Mouse (Mus musculus) CD4-positive helper T cell, adult 2 months (primary cell): Measurements from ENCODE around the gene Cpeb2.
A peak's percentile ranks its signal among the peaks of the same experiment; 100 is the strongest.

Experiments used
- DNase-seq: peaks from one replicate; pipeline ENCODE4 v3.0.0-alpha.2; 2012; ENCODE audit warnings: low read depth, missing footprints, low spot score

Cpeb2 gene

DNA sequence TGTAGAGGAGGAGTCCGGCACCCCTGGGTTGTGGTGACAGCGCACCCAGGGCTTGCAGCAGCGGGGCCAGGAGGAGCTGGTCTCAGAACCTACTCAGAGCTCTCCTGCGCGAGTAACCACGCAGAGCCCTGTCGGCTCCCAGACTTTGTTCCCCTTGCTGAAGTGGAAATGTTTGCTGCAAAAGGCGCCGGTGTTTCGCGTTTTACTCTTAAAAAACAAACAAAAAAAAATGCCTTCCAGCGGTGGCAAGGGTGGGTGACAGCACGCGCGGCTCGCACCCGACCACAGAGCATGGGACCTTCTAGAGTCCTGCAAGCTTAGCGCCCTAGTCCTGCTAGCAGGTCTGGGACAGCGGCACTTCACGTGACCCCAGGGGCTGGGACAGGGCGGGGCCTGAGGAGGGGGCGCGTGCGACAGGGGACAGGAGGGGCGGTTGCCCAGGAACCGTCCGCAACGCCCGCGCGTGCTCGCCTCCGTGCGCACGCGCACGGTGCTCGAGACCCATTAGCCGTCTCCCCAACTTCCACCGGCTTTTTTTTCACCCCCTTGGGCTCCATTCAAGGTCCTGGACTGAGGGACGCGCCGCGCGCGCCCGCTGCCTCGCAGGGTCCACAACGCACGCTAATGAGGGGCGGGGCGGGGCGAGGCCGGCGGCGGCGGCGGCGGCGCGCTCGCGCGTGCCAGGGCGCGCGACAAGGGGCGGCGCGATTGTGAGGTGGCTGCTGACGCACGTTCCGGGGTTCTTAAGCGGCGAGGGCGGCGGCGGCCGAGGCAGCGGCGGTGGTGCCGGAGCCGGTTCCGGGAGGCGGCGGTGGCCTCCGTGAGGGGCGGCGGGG, at the start of gene Cpeb2:
Cpeb2 (plus strand) TSS at position 691 of the 836 bp plus-strand sequence.
- peak; percentile 91 for DNase-seq

DNA sequence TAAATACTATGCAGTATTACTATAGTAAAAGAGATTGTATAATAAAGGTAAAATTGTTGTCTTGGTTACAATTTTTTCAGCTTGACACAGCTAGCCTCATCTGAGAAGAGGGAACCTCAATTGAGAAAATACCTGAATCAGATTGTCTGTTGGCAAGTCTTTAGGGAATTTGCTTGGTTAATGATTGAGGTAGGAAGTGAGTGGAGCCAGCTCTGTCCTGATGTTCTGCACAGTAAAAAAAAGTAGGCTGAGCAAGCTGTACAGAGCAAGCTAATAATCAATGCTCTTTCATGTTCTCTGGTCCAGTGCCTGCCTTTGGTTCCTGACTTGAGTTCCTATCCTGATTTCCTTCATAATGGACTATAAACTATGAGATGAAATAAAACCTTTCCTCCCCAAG, 49.4 kb upstream of the Cpeb2 start:
- DNase-seq = no peak

DNA sequence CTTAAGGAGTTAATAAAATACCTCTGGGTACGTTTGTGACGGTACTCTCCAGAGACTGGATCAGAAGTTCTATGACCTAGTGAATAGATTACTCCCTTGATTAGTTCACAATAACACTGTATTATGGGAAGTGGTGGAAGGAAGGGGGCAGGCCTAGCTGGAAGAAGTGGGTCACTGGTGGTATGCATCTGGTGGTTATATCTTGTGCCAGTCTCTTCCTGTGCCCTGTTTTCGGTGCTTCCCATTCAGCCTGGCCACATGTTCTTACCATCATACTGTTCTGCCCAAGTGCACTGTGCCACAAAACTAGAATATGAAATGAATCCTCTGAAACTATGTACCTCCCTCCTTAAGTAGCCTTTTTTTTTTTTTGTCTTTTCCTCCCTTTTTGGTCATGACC, 48.1 kb upstream of the Cpeb2 start:
- DNase-seq = no peak

DNA sequence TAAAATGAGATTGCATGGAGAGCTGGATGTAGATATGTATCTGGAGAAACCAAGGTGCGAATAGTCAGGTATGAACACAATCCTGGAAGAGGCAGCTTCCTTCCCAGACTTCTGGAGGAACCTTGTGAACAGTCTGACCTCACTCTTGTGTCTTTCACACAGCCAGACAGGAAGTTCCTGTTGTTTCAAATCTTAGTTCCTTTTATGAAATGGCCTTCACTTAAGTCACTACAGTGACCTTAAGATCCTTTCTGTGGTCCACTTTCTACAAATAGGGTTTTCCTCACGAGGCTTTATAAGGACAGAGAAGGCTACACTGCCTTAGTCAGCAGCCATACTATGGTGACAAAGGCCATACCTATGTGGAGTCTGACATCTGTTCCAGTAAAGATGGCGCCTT, 47.5 kb upstream of the Cpeb2 start:
- DNase-seq = no peak

DNA sequence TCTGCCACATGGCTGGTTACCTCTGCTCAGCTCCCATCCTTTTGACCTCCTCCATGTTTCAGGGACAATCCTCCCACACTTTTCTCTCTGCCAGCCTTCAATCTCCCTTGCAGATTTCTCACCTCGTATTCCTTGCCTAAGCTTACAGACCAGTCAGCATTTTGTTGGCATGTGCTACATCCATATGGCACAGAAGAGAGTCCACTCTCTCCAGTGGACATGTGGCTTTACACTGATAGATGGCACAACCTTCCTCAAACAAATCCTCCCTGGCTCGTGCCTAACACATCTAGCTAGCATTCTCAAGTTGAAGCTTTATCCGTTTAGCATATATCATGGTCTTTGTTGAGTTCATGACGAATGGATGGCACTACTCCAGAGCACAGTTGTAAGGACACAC, 32.3 kb upstream of the Cpeb2 start:
- DNase-seq = no peak

DNA sequence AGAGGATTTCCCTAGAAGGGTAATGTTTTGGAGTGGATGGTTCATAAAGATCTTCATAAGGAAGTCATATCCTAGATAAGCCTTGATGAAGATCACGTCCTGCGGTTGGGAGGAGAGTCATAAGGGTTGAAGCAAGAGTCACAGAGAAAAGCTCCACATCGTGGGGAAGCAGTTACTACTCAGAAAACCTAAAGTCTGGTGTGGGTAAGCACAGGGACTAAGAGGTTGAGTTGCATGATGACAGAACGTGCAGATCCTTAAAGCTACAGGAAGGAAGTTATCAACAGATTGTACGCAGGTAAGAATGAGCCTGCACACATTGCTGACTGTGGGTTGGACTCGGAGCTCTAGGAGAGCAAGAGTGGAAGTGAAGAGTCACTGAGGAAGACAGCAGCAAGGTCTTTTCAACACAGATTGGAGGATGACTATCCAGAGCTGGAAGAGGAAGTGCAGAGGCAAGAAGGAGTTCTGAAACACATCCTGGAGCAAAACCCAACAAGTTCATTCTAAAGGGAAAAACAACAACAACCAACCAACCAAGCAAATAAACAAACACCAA, 26.4 kb upstream of the Cpeb2 start:
- DNase-seq = no peak

DNA sequence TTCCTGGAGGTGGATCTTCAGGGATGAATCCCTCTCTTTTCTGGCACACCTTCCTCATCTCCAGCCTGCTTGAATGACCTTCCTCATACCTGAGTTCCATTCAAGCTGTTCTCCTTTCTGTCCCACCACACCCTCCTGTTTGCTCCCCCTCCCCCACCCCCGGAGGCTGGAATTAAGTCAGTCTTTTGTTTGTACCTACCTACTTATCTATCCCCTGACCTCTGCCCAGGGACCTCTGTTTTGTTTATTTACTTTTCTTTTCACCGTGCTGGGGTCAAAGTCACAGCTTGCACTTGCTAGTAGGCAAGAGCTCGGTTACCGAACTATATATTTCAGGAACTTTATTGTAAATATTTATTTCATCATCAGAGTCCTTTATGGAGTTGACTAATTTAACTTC, 15.5 kb upstream of the Cpeb2 start:
- no peak for DNase-seq

DNA sequence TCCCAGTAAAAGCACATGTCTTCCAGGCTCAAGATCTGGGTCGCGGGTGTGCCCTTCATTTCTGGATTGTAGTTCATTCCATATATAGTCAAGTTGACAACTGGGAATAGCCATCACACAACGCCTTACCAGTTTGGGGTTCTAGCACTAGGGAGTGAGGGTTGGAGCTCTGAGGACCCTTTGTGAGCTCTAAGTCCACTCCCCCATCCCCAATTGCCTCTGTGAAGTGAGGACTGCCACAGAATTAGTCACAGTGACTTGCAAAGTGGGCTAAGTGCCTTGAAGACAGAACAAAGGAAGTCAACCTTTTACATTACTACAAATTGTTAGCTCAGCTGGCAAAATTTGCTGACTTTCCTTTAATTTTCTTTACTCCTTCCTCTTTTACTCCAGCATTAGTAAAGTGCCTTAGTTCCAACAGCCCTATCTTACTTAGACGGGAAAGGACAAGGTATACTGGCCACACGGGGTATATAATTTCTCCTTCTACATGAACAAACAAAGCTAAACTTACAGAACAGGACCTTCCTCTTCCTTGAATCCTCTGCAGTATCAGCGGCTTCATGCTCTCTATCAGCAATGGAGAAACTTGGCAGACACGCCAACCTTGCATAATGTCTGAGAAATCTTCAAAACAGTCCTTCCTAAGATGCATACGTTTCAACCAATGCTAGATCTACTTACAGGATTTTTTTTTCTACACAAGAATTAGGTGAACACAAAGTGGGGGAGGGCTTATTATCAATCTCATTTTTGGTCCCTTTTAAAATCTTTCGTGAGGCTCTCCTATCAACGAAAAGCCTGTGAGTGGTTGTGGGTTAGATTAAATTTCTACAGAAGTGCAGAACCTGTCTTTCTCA, 14.8 kb upstream of the Cpeb2 start:
- DNase-seq = no peak

DNA sequence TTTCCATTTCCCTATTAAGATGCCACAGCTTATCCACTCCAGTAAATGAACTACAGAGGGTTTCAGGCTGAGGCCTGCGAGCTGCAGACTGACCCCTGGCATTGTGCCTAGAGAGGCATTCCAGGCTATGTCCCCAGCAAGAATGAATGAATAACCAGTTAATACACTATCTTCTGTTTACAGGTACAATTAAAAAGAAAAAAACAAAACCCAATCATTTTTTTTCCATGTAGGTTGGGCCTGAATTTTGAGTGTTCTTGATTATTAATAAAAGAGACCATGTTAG, 14.2 kb upstream of the Cpeb2 start:
- no peak for DNase-seq

DNA sequence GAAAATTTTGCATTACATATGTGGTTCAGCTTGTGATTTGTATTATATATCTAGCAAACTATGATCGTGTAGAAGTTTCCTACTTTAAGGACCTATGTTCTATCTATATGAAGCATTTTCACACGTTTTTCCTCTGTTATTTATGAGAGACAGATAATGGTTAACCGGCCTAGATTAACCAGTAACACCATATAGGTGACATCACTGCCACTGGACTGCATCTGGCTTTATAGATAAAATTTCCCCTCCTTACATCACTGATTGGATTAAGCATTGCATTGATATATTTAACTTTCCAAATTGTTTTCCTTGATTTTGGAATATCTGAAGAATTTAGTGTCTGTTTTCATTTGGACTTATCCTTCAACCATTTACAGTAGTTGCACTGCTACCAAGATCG, 9.6 kb upstream of the Cpeb2 start:
- no peak for DNase-seq

DNA sequence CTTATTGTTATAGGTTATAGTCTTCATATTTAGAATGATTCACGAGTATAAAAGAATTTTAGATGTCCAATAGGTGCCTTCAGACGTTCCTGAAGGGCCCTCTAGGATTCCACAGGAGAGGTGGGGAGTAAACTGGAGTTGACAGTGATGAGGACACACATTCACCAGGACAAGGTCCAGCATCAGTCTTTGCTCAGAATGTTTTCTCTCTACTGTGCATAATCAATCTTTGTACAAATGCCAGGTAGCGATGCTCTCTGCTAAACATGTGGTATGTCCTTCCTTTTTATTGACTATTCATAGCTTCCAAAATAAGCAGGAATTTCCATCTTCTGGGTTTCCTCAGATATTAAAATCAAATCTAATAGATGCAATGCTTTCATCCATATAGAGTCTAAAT, 8.7 kb upstream of the Cpeb2 start:
- DNase-seq = no peak

DNA sequence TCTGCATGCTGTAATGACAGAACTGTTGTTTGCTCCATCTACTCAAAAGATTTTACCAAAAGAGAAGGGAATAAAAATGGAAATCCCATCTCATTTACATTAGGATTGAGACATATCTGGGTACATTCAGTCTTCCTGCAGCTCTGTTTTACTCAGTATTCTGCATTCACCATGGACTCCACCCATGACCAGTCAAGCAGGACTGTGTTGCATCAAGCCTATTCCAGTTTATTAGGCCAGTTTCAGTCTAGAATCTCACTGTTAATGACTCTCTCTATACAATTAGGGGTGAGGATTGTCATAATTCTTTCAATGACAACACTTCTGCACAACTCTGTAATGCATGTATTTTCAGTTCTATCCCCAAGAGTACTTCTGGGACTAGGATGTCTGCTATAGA, 6.8 kb upstream of the Cpeb2 start:
- DNase-seq = no peak

DNA sequence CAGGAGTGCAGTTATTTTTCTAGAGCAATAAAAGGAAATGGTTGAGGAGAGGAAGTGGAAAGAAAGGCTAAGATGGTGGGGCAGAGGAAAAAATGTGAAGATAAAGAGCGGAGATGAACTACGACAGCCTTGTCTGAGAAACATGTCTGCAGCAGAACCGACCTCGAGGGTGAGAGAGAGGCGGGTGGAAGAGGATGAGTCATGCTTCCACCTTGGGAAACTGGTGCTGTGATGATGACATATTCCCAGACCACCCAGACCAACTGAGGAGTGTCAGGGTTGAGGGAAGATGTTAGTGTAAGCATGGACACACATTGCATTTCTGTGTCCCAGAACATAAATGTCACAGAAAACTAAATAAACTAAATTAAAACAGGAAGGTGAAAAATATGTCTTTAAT, 5.4 kb upstream of the Cpeb2 start:
- DNase-seq = no peak

DNA sequence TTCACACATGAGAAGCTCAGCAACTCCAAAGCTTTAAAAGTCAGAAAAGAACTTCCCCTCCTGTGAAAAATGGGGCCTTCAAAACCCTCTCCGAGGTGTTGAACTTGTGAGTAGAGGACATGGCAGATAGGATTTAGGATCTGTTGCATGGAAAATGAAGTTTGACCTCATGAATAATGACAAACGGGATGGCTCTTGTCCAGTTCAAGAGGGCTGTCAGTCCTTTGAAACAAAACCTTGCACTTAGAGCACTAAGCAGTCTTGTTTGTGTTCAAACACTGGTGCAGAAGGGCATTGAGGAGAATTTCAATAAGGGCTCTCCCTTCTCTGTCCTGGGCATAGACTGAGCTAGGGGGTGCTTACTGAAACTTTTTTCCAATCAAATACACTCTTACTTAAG, 1.9 kb upstream of the Cpeb2 start:
- DNase-seq = no peak

DNA sequence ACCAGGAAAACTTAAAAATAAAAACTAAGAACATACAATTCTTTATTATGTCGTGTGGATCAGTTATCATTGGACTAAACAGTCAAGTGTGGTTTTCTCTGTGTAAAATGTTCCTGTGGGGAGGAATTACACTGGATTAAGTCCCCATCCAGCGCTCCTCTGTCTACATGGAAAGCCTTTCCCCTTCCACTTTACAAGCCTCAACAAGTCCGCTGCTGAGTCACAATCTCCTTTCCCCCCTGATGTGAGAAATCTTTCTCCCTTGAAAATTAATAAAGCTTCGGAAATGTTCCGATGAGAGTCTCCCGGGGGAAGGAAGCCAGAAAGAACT, 856 bp upstream of the Cpeb2 start:
- no peak for DNase-seq

DNA sequence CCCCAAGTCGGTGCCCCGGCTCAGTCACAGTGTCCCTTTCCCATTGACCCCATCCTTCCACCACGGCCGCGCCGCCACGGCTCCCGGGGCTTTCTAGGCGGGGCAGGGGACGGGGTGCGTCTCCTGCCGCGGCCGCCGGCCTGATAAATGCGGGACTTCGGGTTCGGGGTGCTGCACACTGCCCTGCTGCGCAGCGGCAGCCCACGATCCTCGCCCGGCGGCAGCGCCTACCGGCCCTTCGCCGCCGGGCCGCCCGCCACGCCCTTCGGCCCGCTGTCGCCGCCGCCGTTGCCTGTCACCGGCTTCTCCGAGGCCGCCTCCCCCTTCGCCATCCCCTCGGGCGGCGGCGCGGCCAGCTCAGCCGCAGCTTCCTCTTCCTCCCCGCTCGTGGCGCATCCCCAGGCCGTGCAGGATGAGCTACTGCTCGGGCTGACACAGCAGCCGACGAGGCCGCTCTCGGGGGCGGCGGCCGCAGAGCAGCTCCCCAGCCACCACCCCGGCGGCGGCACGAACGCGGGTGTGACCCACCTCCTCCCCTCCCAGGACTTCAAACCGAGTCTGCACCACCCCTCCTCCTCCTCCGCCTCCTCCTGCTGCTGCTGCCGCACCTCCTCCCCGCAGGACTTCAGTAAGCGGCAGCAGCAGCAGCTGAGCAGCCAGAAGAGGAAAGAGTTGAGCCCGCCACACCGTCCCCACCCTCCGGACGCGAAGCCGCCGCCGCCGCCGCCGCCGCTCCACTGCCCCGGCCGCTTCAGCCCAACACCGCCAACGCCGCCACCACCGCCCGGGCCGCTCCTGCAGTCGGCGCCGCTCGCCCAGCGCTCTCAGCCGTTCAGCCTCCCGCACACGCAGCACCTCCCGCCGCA, 579 bp downstream of the Cpeb2 start:
- peak; percentile 90 for DNase-seq

DNA sequence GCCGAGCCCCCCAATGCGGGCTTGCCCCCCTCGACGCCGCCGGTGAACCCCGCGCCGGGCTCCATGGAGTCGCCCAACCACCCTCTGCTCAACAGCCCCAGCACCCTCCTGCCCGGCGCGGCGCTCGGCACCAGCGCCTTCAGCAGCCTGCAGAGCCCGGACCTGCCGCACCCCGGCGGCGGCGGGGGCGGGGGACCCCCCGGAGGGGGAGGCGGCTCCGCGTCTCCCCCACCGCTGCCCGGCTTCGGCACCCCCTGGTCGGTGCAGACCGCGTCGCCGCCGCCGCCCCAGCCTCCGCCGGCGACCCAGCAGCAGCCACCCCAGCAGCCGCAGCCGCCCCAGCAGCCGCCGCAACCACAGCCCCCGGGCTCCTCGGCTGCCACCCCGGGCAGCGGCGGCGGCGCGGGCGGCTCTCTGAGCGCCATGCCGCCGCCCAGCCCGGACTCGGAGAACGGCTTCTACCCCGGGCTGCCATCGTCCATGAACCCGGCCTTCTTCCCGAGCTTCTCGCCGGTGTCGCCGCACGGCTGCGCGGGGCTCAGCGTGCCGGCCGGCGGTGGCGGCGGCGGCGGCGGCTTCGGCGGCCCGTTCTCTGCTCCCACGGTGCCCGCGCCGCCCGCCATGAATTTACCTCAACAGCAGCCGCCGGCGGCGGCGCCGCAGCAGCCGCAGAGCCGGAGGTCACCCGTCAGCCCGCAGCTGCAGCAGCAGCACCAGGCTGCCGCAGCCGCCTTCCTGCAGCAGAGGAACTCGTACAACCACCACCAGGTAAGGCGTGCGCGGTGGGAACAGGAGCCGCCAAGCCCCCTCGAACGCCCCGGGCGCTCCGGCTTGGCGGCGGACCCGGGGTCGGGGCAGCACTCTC, 1.6 kb downstream of the Cpeb2 start:
- peak; percentile 67 for DNase-seq

DNA sequence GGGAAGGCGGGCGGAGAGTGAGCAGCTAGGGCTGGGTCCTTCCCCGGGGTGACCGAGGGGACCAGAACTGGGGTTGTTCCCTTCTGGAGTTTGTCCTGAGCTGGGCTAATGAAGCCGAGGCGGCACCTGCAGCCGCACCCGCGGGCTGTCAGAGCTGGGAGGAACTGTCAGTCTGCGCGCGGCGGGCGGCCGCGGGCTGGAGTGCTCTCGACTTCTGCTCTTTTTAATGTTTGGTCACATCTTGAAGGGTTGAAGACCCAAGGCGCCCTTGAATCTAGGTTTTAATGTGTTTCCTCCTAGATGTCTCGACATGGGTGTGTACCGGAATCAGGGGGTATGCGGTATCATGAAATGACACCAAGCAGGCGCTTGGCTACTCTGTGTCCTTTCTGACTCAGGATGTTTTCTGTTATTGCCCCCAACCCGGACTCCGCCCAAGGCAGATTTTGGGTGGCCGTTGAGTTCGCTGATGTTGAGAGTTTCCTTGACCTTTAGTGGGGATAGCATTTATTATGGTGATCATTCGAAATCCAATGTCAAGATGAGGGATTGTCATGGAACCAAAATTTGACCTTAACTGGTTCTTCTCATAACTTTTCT, 2.3 kb downstream of the Cpeb2 start:
- peak; percentile 60 for DNase-seq

DNA sequence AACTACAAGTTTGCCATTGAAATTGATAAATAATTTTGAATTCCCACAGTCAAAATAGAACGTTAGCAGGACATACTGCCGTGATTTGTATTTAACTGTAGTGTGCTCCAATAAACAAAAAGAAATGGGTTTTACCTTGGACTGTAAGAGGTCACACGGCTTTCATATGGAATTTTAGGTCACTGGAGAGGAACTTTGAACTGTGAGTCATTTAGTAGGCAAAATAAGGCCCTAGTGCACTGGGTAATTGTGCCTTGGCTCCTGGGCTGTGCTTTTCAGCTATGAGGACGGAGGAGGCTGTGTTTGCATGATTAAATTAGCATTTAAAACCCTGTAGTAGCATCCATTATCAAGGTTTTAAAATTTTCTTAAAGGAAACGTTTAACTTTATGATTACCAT, 3.0 kb downstream of the Cpeb2 start:
- DNase-seq = no peak

DNA sequence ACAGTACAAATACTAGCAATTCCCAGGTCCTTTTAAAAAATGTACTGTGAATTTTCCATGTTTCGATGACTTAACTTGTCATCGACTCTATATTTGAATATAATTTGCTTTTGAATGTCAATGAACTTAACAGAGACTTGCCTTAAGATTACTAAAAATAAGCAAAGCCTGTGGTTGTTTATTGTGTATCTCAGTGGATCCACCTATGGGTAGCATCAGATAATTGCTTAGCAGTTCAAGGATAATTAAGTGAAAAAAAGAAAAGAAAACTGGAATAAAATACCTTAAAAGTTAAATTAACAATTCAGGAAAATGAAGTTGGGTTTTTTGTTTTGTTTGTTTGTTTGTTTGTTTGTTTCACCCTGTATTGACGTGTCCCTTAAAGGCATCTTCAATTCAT, 3.5 kb downstream of the Cpeb2 start:
- DNase-seq = peak; percentile 33

DNA sequence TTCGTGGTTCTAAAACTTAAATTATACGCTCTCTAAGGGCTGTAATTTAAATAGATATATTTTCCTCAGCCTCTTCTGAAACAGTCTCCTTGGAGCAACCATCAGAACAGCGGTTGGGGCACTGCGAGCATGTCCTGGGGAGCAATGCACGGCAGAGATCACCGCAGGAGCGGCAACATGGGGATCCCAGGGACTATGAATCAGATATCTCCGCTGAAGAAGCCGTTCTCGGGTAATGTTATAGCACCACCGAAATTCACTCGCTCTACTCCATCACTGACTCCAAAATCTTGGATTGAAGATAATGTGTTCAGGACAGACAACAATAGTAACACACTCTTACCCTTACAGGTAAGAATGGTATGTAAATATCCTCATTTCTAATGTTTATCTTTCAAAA, 4.3 kb downstream of the Cpeb2 start:
- no peak for DNase-seq
